Mouse (Mus musculus): ENCODE results near the gene Pkig. TPM values are rescaled to one million over a fixed set of nuclear protein-coding genes. Genes with fewer than 3 reads are reported as not detected.
"Not testable (repeated sequence)": the region's sequence is repeated elsewhere in the genome, so short reads cannot be mapped to it uniquely, and the experiment has no call there.

The Pkig gene
- polyA plus RNA-seq, 1 experiment from 2014 or later = 124 TPM

GRCm38 (mm10) chr2:163621401-163621800 is 36.8 kb upstream of the Pkig start:
- H3K9me3 ChIP-seq; H3K4me1 ChIP-seq (replicated peaks); ATAC-seq; H3K4me2 ChIP-seq (replicated peaks); H3K27me3 ChIP-seq; H3K9ac ChIP-seq (replicated peaks); H3K27ac ChIP-seq; H3K4me3 ChIP-seq (replicated peaks): not testable (repeated sequence)
- H3K36me3 ChIP-seq = peaks cover 85% of the 10 kb centered on the region
- WGBS = 92% methylated on average over 3 of the region's 3 CpGs

GRCm38 (mm10) chr2:163631223-163631622 is 27.0 kb upstream of the Pkig start:
- no peaks in the 10 kb centered on the region for H3K9me3 ChIP-seq
- ATAC-seq = no peak
- H3K36me3 ChIP-seq = peaks cover 80% of the 10 kb centered on the region
- no peaks in the 10 kb centered on the region for H3K27me3 ChIP-seq
- H3K4me1 ChIP-seq (replicated peaks) = no peaks in the 10 kb centered on the region
- no peak overlapping the region for H3K9ac ChIP-seq (replicated peaks)
- 93% methylated on average over 4 of the region's 4 CpGs for WGBS
- no peak overlapping the region for H3K4me3 ChIP-seq (replicated peaks)
- H3K4me2 ChIP-seq (replicated peaks) = no peak overlapping the region
- no peak overlapping the region for H3K27ac ChIP-seq

GRCm38 (mm10) chr2:163631715-163632114 is 26.5 kb upstream of the Pkig start:
- H3K9me3 ChIP-seq = no peaks in the 10 kb centered on the region
- no peaks in the 10 kb centered on the region for H3K4me1 ChIP-seq (replicated peaks)
- peaks cover 77% of the 10 kb centered on the region for H3K36me3 ChIP-seq
- 97% methylated on average over 2 of the region's 2 CpGs for WGBS
- no peak for ATAC-seq
- no peaks in the 10 kb centered on the region for H3K27me3 ChIP-seq
- no peak overlapping the region for H3K9ac ChIP-seq (replicated peaks)
- no peak overlapping the region for H3K4me2 ChIP-seq (replicated peaks)
- H3K27ac ChIP-seq = no peak overlapping the region
- H3K4me3 ChIP-seq (replicated peaks) = no peak overlapping the region

GRCm38 (mm10) chr2:163634211-163634610 is 24.0 kb upstream of the Pkig start:
- Histone ChIP-seq H3K4me3 (replicated peaks) (no peak overlapping the region), H3K9me3 (no peaks in the 10 kb centered on the region), H3K27me3 (no peaks in the 10 kb centered on the region), H3K36me3 (peaks cover 55% of the 10 kb centered on the region), H3K4me2 (replicated peaks) (no peak overlapping the region), H3K9ac (replicated peaks) (no peak overlapping the region), H3K4me1 (replicated peaks) (peaks cover 7% of the 10 kb centered on the region), H3K27ac (no peak overlapping the region)
- ATAC-seq = no peak
- WGBS = 92% methylated on average over 2 of the region's 2 CpGs

GRCm38 (mm10) chr2:163636057-163636456 is 22.1 kb upstream of the Pkig start:
- no peaks in the 10 kb centered on the region for H3K27me3 ChIP-seq
- no peak for ATAC-seq
- peaks cover 20% of the 10 kb centered on the region for H3K4me1 ChIP-seq (replicated peaks)
- no peaks in the 10 kb centered on the region for H3K9me3 ChIP-seq
- no peak overlapping the region for H3K4me3 ChIP-seq (replicated peaks)
- no peak overlapping the region for H3K9ac ChIP-seq (replicated peaks)
- H3K4me2 ChIP-seq (replicated peaks) = no peak overlapping the region
- peaks cover 41% of the 10 kb centered on the region for H3K36me3 ChIP-seq
- H3K27ac ChIP-seq = no peak overlapping the region
- 97% methylated on average over 2 of the region's 2 CpGs for WGBS

- H3K27me3 ChIP-seq = no peaks in the 10 kb centered on the region
- WGBS = 78% methylated on average over 5 of the region's 5 CpGs
- peaks cover 32% of the 10 kb centered on the region for H3K4me1 ChIP-seq (replicated peaks)
These were observed 20.4 kb upstream of the Pkig start for GRCm38 (mm10) chr2:163637655-163638266.

GRCm38 (mm10) chr2:163640493-163640892 is 17.7 kb upstream of the Pkig start:
- 83% methylated on average over 3 of the region's 3 CpGs for WGBS

More at GRCm38 (mm10) chr2:163637655-163638266, 20.4 kb upstream of the Pkig start:
- no peak overlapping the region for H3K27ac ChIP-seq
- H3K9ac ChIP-seq (replicated peaks) = no peak overlapping the region
- no peak overlapping the region for H3K4me2 ChIP-seq (replicated peaks)
- no peaks in the 10 kb centered on the region for H3K9me3 ChIP-seq
- H3K4me3 ChIP-seq (replicated peaks) = no peak overlapping the region
- H3K36me3 ChIP-seq = peaks cover 24% of the 10 kb centered on the region
- ATAC-seq = no peak

GRCm38 (mm10) chr2:163641681-163642080 is 16.5 kb upstream of the Pkig start:
- no peaks in the 10 kb centered on the region for H3K9me3 ChIP-seq
- ATAC-seq = no peak
- WGBS = 90% methylated on average over 3 of the region's 3 CpGs
- no peaks in the 10 kb centered on the region for H3K27me3 ChIP-seq
- 0 out of 2 replicates have a peak, but pooled peaks cover 4% of the 10 kb centered on the region for H3K36me3 ChIP-seq
- H3K27ac ChIP-seq = no peak overlapping the region
- no peak overlapping the region for H3K4me2 ChIP-seq (replicated peaks)
- peaks cover 50% of the 10 kb centered on the region for H3K4me1 ChIP-seq (replicated peaks)
- no peak overlapping the region for H3K4me3 ChIP-seq (replicated peaks)
- no peak overlapping the region for H3K9ac ChIP-seq (replicated peaks)

More at GRCm38 (mm10) chr2:163640493-163640892, 17.7 kb upstream of the Pkig start:
- ATAC-seq = no peak
- H3K9ac ChIP-seq (replicated peaks) = no peak overlapping the region
- no peak overlapping the region for H3K27ac ChIP-seq
- no peaks in the 10 kb centered on the region for H3K27me3 ChIP-seq
- H3K4me2 ChIP-seq (replicated peaks) = no peak overlapping the region
- peaks cover 49% of the 10 kb centered on the region for H3K4me1 ChIP-seq (replicated peaks)
- no peaks in the 10 kb centered on the region for H3K9me3 ChIP-seq
- H3K36me3 ChIP-seq = peaks cover 6% of the 10 kb centered on the region; the same call in 1 of the 2 replicates
- H3K4me3 ChIP-seq (replicated peaks) = no peak overlapping the region

- peaks cover 46% of the 10 kb centered on the region for H3K4me1 ChIP-seq (replicated peaks)
- 0 out of 2 replicates have a peak, but pooled peaks cover 3% of the 10 kb centered on the region for H3K36me3 ChIP-seq
- H3K4me2 ChIP-seq (replicated peaks) = peak overlapping the region; percentile 57
- H3K4me3 ChIP-seq (replicated peaks) = peak overlapping the region; percentile 83
- H3K9me3 ChIP-seq = no peaks in the 10 kb centered on the region
- no peak overlapping the region for H3K27ac ChIP-seq
- 91% methylated on average over 30 of the region's 30 CpGs for WGBS
- no peak for ATAC-seq
- H3K27me3 ChIP-seq = no peaks in the 10 kb centered on the region
- no peak overlapping the region for H3K9ac ChIP-seq (replicated peaks)
These were observed 15.3 kb upstream of the Pkig start for GRCm38 (mm10) chr2:163642685-163643575.

- peaks cover 45% of the 10 kb centered on the region for H3K4me1 ChIP-seq (replicated peaks)
- peak overlapping the region; percentile 57 for H3K4me2 ChIP-seq (replicated peaks)
- 84% methylated on average over 2 of the region's 2 CpGs for WGBS
- H3K27ac ChIP-seq = no peak overlapping the region
- H3K9me3 ChIP-seq = no peaks in the 10 kb centered on the region
- H3K36me3 ChIP-seq = 0 out of 2 replicates have a peak, but pooled peaks cover 3% of the 10 kb centered on the region
- H3K4me3 ChIP-seq (replicated peaks) = peak overlapping the region; percentile 83
- H3K27me3 ChIP-seq = no peaks in the 10 kb centered on the region
- peak overlapping the region; percentile 86 for H3K9ac ChIP-seq (replicated peaks)
- ATAC-seq = no peak
These were observed 14.6 kb upstream of the Pkig start for GRCm38 (mm10) chr2:163643576-163643971.

- peak overlapping the region; percentile 86 for H3K9ac ChIP-seq (replicated peaks)
- 0 out of 2 replicates have a peak, but pooled peaks cover 3% of the 10 kb centered on the region for H3K36me3 ChIP-seq
- ATAC-seq = no peak
- H3K4me2 ChIP-seq (replicated peaks) = peak overlapping the region; percentile 57
- H3K27ac ChIP-seq = peak overlapping the region; percentile 98
- H3K4me1 ChIP-seq (replicated peaks) = peaks cover 45% of the 10 kb centered on the region
- peak overlapping the region; percentile 83 for H3K4me3 ChIP-seq (replicated peaks)
- no peaks in the 10 kb centered on the region for H3K27me3 ChIP-seq
- 12% methylated on average over 4 of the region's 4 CpGs for WGBS
- no peaks in the 10 kb centered on the region for H3K9me3 ChIP-seq
These were observed 14.1 kb upstream of the Pkig start for GRCm38 (mm10) chr2:163644047-163644446.
